Mouse (Mus musculus) spleen, adult 2 months (tissue): ENCODE measurements around the gene Gh.

ENCODE experiments used
- CTCF ChIP-seq: fragments of 200-500 bp; IDR thresholded peaks from 2 replicates; pipeline ENCODE4 v1.5.1; 2011; ENCODE audit warnings: mild to moderate bottlenecking, inconsistent platforms; ENCODE audit not compliant: insufficient read depth, insufficient read length, insufficient replicate concordance; ENCODE audit errors: extremely low read depth
- POLR2A ChIP-seq: fragments of 200-500 bp; IDR thresholded peaks from 2 replicates; pipeline ENCODE4 v1.6.1; 2011; ENCODE audit warnings: low read depth, low read length, inconsistent platforms

GRCm38 (mm10) chr11:106273311-106273684 lies 28.4 kb downstream of the Gh start:
- no peak for TF ChIP-seq CTCF
- no peak for TF ChIP-seq POLR2A
